Mouse (Mus musculus) liver, embryonic 16.5 days (tissue): Measurements from ENCODE around the gene Plet1. TPM values are rescaled to one million over a fixed set of nuclear protein-coding genes. Genes with fewer than 3 reads are reported as not detected.

Experiments used
- ATAC-seq: fragments of 200-750 bp; cut with Nextera tagmentation; 2 replicates; pipeline ENCODE4 v1.8.0; 2017; ENCODE audit warnings: low read depth, mild to moderate bottlenecking, moderate number of reproducible peaks, moderate library complexity
- H3K27ac ChIP-seq: fragments of 300-500 bp; sonication (generic); 2 replicates; pipeline ENCODE4 v1.5.1; 2014; ENCODE audit warnings: mild to moderate bottlenecking, low read length
- H3K27me3 ChIP-seq: fragments of 300-500 bp; sonication (generic); 2 replicates; pipeline ENCODE4 v1.6.1; 2014; ENCODE audit warnings: low read depth, low read length, mixed read lengths; ENCODE audit not compliant: control insufficient read depth, insufficient read depth
- H3K36me3 ChIP-seq: fragments of 300-500 bp; sonication (generic); 2 replicates; pipeline ENCODE4 v1.6.1; 2014; ENCODE audit warnings: mild to moderate bottlenecking; ENCODE audit not compliant: control insufficient read depth, insufficient read depth
- H3K4me1 ChIP-seq: fragments of 300-500 bp; sonication (generic); 2 replicates; pipeline ENCODE4 v1.6.1; 2014; ENCODE audit warnings: low read depth, low read length, mixed read lengths; ENCODE audit not compliant: control insufficient read depth
- H3K4me2 ChIP-seq: fragments of 300-500 bp; sonication (generic); 2 replicates; pipeline ENCODE4 v1.6.1; 2014; ENCODE audit warnings: low read depth, low read length, mixed read lengths
- H3K4me3 ChIP-seq: fragments of 300-500 bp; sonication (generic); 2 replicates; pipeline ENCODE4 v1.5.1; 2014; ENCODE audit warnings: low read depth, mild to moderate bottlenecking, low read length
- H3K9ac ChIP-seq: fragments of 300-500 bp; sonication (generic); 2 replicates; pipeline ENCODE4 v1.6.1; 2014; ENCODE audit warnings: low read depth, low read length
- H3K9me3 ChIP-seq: fragments of 300-500 bp; sonication (generic); replicated peaks from 2 replicates; pipeline ENCODE4 v1.6.1; 2016; ENCODE audit warnings: low read length; ENCODE audit not compliant: control insufficient read depth
- whole genome bisulfite sequencing: fragments of 180-500 bp; shearing (Covaris S2); extraction: QIAGEN DNeasy Blood & Tissue Kit; methylation state at CpG from one replicate; pipeline ENCODE4 v1.1.7; 2014; ENCODE audit not compliant: insufficient replicate concordance; 5-methylcytosine and 5-hydroxymethylcytosine counted together
- polyA plus RNA-seq: library from polyadenylated mRNA; unstranded; fragments of >200 nt; fragmentation: Nextera tagmentation; extraction: Ambion mirVana; gene quantifications from 2 replicates; pipeline ENCODE4 v1.2.1, GENCODE M21; 2015

Plet1 gene
- polyA plus RNA-seq, 1 experiment from 2014 or later, result 0.51 TPM

GRCm38 (mm10) chr9:50470377-50471100, 23.8 kb upstream of the Plet1 start:
- Histone ChIP-seq H3K9me3 (no peaks in the 10 kb centered on the region), H3K27me3 (no peaks in the 10 kb centered on the region), H3K4me2 (no peak overlapping the region), H3K36me3 (no peaks in the 10 kb centered on the region), H3K9ac (no peak overlapping the region), H3K27ac (no peak overlapping the region), H3K4me1 (no peaks in the 10 kb centered on the region; the same call in none of the 2 replicates), H3K4me3 (no peak overlapping the region)
- 0 out of 2 replicates have a peak, but pooled peaks have one; percentile 19 for ATAC-seq
- WGBS, result 30% methylated on average over 5 of the region's 5 CpGs

GRCm38 (mm10) chr9:50471181-50471901, 23.0 kb upstream of the Plet1 start:
- no peak overlapping the region for H3K4me2 ChIP-seq
- H3K4me1 ChIP-seq, result no peaks in the 10 kb centered on the region; the same call in none of the 2 replicates
- H3K27me3 ChIP-seq, result no peaks in the 10 kb centered on the region
- H3K9ac ChIP-seq, result no peak overlapping the region
- no peak for ATAC-seq
- H3K27ac ChIP-seq, result no peak overlapping the region
- no peaks in the 10 kb centered on the region for H3K9me3 ChIP-seq
- no peak overlapping the region for H3K4me3 ChIP-seq
- H3K36me3 ChIP-seq, result no peaks in the 10 kb centered on the region
- 32% methylated on average over 13 of the region's 13 CpGs for WGBS

GRCm38 (mm10) chr9:50475318-50475717, 19.0 kb upstream of the Plet1 start:
- WGBS, result 64% methylated on average over 7 of the region's 7 CpGs
- ATAC-seq, result no peak

GRCm38 (mm10) chr9:50475745-50476144, 18.6 kb upstream of the Plet1 start:
- Histone ChIP-seq H3K4me2 (no peak overlapping the region), H3K4me1 (no peaks in the 10 kb centered on the region; the same call in none of the 2 replicates), H3K27ac (no peak overlapping the region), H3K4me3 (no peak overlapping the region), H3K9ac (no peak overlapping the region), H3K27me3 (no peaks in the 10 kb centered on the region), H3K36me3 (no peaks in the 10 kb centered on the region), H3K9me3 (no peaks in the 10 kb centered on the region)
- ATAC-seq, result no peak
- 64% methylated on average over 8 of the region's 8 CpGs for WGBS

More at GRCm38 (mm10) chr9:50475318-50475717, 19.0 kb upstream of the Plet1 start:
- no peak overlapping the region for H3K4me2 ChIP-seq
- H3K4me3 ChIP-seq, result no peak overlapping the region
- no peak overlapping the region for H3K9ac ChIP-seq
- H3K9me3 ChIP-seq, result no peaks in the 10 kb centered on the region
- H3K27me3 ChIP-seq, result no peaks in the 10 kb centered on the region
- no peaks in the 10 kb centered on the region for H3K36me3 ChIP-seq
- no peaks in the 10 kb centered on the region; the same call in none of the 2 replicates for H3K4me1 ChIP-seq
- no peak overlapping the region for H3K27ac ChIP-seq

GRCm38 (mm10) chr9:50476651-50477050, 17.7 kb upstream of the Plet1 start:
- H3K9ac ChIP-seq, result no peak overlapping the region
- ATAC-seq, result no peak
- H3K27me3 ChIP-seq, result no peaks in the 10 kb centered on the region
- WGBS, result 49% methylated on average over 7 of the region's 7 CpGs
- H3K36me3 ChIP-seq, result no peaks in the 10 kb centered on the region
- no peaks in the 10 kb centered on the region; the same call in 1 of the 2 replicates for H3K4me1 ChIP-seq
- H3K27ac ChIP-seq, result no peak overlapping the region
- no peak overlapping the region for H3K4me2 ChIP-seq
- no peak overlapping the region for H3K4me3 ChIP-seq
- H3K9me3 ChIP-seq, result no peaks in the 10 kb centered on the region

- Histone ChIP-seq H3K27ac (no peak overlapping the region), H3K9ac (no peak overlapping the region), H3K4me3 (no peak overlapping the region), H3K4me1 (no peaks in the 10 kb centered on the region; the same call in 1 of the 2 replicates), H3K36me3 (no peaks in the 10 kb centered on the region), H3K4me2 (no peak overlapping the region), H3K27me3 (no peaks in the 10 kb centered on the region), H3K9me3 (no peaks in the 10 kb centered on the region)
- ATAC-seq, result no peak
- 69% methylated on average over 9 of the region's 9 CpGs for WGBS
These were observed 17.1 kb upstream of the Plet1 start for GRCm38 (mm10) chr9:50477270-50477669.

GRCm38 (mm10) chr9:50478826-50479225, 15.5 kb upstream of the Plet1 start:
- Histone ChIP-seq H3K4me1 (no peaks in the 10 kb centered on the region; the same call in 1 of the 2 replicates), H3K27ac (peak overlapping the region; percentile 69), H3K4me2 (peak overlapping the region; percentile 17; the same call in 1 of the 2 replicates), H3K36me3 (no peaks in the 10 kb centered on the region), H3K27me3 (no peaks in the 10 kb centered on the region), H3K9ac (no peak overlapping the region), H3K4me3 (no peak overlapping the region), H3K9me3 (no peaks in the 10 kb centered on the region)
- WGBS, result 7% methylated on average over 5 of the region's 5 CpGs
- ATAC-seq, result no peak

GRCm38 (mm10) chr9:50479476-50479875, 14.8 kb upstream of the Plet1 start:
- no peak for ATAC-seq
- Histone ChIP-seq H3K4me2 (peak overlapping the region; percentile 17; the same call in 1 of the 2 replicates), H3K9me3 (no peaks in the 10 kb centered on the region), H3K9ac (no peak overlapping the region), H3K4me1 (no peaks in the 10 kb centered on the region; the same call in 1 of the 2 replicates), H3K4me3 (no peak overlapping the region; the same call in 1 of the 2 replicates), H3K27ac (peak overlapping the region; percentile 69), H3K36me3 (no peaks in the 10 kb centered on the region), H3K27me3 (no peaks in the 10 kb centered on the region)
- 27% methylated on average over 8 of the region's 8 CpGs for WGBS

GRCm38 (mm10) chr9:50482743-50483142, 11.6 kb upstream of the Plet1 start:
- no peak for ATAC-seq
- no peak overlapping the region for H3K9ac ChIP-seq
- H3K4me2 ChIP-seq, result no peak overlapping the region
- H3K9me3 ChIP-seq, result no peaks in the 10 kb centered on the region
- 32% methylated on average over 8 of the region's 8 CpGs for WGBS
- no peak overlapping the region for H3K27ac ChIP-seq
- no peaks in the 10 kb centered on the region for H3K27me3 ChIP-seq
- no peak overlapping the region for H3K4me3 ChIP-seq
- H3K4me1 ChIP-seq, result no peaks in the 10 kb centered on the region; the same call in 1 of the 2 replicates
- H3K36me3 ChIP-seq, result no peaks in the 10 kb centered on the region
